Mouse (Mus musculus) erythroblast, embryonic 14.5 days (primary cell): Measurements from ENCODE around the gene Mrln.

Experiments
- GATA1 ChIP-seq: IDR thresholded peaks from 2 replicates; pipeline ENCODE4 v1.6.1; 2012; ENCODE audit warnings: low read length, inconsistent platforms, mixed read lengths
- TAL1 ChIP-seq: IDR thresholded peaks from 3 replicates; pipeline ENCODE4 v1.6.1; 2012; ENCODE audit warnings: low read length, inconsistent platforms, mixed read lengths

DNA sequence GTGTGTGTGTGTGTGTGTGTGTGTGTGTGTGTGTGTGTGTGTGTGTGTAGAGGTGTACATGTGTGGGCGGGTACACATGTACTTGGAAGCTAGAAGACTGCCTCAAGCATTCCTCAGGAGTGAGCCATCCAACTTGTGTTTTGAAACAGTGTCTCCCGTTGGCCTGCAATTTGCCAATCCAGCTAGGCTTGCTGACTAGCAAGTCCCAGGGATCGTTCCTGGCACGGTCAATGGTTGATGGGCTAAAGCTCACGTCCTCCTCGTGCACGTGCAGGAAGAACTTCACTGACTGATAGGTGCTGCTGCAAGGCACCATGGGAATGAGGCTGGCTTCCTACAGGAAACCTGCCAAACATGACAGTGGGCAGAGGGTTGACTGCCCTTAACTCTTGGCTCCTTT, 17.9 kb upstream of the Mrln start:
- TF ChIP-seq TAL1 (no peak), GATA1 (no peak)
